ENCODE assay signal across 9 mouse cellular contexts in genomic region chr3:95526622-95527211, GRCm38 (mm10). TPM values are rescaled to one million over a fixed set of nuclear protein-coding genes. Genes with fewer than 3 reads are reported as not detected.
DNase-seq lines count a peak whose midpoint lies in the region; ATAC-seq and TF ChIP-seq lines count a peak whose summit lies in the region.
"Had no signal": no experiment of that assay in that cellular context is flagged by ENCODE, and none has a peak within 500 bp of the region (broad histone marks: within the 10 kb centered on the region; RNA-seq: fewer than 3 reads in every experiment).

Gene Ctss, plus strand, starts transcription at chr3:95526786.

- peak; percentile 16; the same call in 1 of the 2 replicates for TF ChIP-seq POLR2A in bone marrow, adult 2 months (IDR thresholded peaks at IDR 0.05; ENCODE audit: borderline replicate concordance, control insufficient read depth, low read depth, low read length)

- H3K36me3 ChIP-seq in heart, embryonic 13.5 days = no peaks in the 10 kb centered on the region
- H3K36me3 ChIP-seq in heart, embryonic 10.5 days = no peaks in the 10 kb centered on the region
- H3K36me3 ChIP-seq in midbrain, embryonic 14.5 days (ENCODE audit: control insufficient read depth, insufficient read depth, low read length) = no peaks in the 10 kb centered on the region

- no peaks in the 10 kb centered on the region for H3K9me3 ChIP-seq in heart, embryonic 13.5 days
- no peaks in the 10 kb centered on the region for H3K9me3 ChIP-seq in heart, embryonic 10.5 days
- H3K9me3 ChIP-seq in midbrain, embryonic 14.5 days (ENCODE audit: control insufficient read depth, low read length) = no peaks in the 10 kb centered on the region

- no peaks in the 10 kb centered on the region for H3K27me3 ChIP-seq in heart, embryonic 13.5 days (replicated peaks)
- no peaks in the 10 kb centered on the region for H3K27me3 ChIP-seq in heart, embryonic 10.5 days (ENCODE audit: insufficient read depth, poor library complexity, severe bottlenecking)
- H3K27me3 ChIP-seq in midbrain, embryonic 14.5 days (ENCODE audit: control insufficient read depth, insufficient read depth, low read length) = no peaks in the 10 kb centered on the region

- TF ChIP-seq CTCF in bone marrow, adult 2 months (IDR thresholded peaks at IDR 0.05; ENCODE audit: control insufficient read depth, insufficient read depth, low read length) = no peak

- no peak within 1 kb of the TSS for H3K4me3 ChIP-seq in heart, embryonic 13.5 days
- no peak within 1 kb of the TSS for H3K4me3 ChIP-seq in heart, embryonic 10.5 days
- H3K4me3 ChIP-seq in bone marrow, adult 2 months (replicated peaks; ENCODE audit: control insufficient read depth, low read depth, low read length) = peak within 1 kb of the TSS; percentile 70
- no peak within 1 kb of the TSS for H3K4me3 ChIP-seq in midbrain, embryonic 14.5 days (replicated peaks; ENCODE audit: low read depth, low read length)
- H3K4me3 ChIP-seq: myocyte had no signal

- no peak within 1 kb of the TSS for H3K9ac ChIP-seq in heart, embryonic 13.5 days
- no peak within 1 kb of the TSS for H3K9ac ChIP-seq in midbrain, embryonic 14.5 days (replicated peaks; ENCODE audit: low read length)

- 0 out of 2 replicates have a peak, but pooled peaks cover 8% of the 10 kb centered on the region for H3K4me1 ChIP-seq in heart, embryonic 13.5 days
- H3K4me1 ChIP-seq in heart, embryonic 10.5 days = peaks cover 11% of the 10 kb centered on the region; the same call in 1 of the 2 replicates
- peaks cover 7% of the 10 kb centered on the region for H3K4me1 ChIP-seq in bone marrow, adult 2 months (ENCODE audit: control insufficient read depth, insufficient read depth, low read length)
- no peaks in the 10 kb centered on the region for H3K4me1 ChIP-seq in midbrain, embryonic 14.5 days (ENCODE audit: control insufficient read depth, insufficient read depth, low read length)

- no peak for DNase-seq in heart, embryonic 10.5 days (ENCODE audit: low spot score)
- DNase-seq in A20 (ENCODE audit: low read depth, low spot score) = peak; percentile 89
- DNase-seq in layer of hippocampus, adult 8-10 months (ENCODE audit: low spot score in 2 of 2) = no peak
- DNase-seq in midbrain, embryonic 14.5 days = no peak
- no peak for DNase-seq in right cerebral cortex, postnatal 36 days (ENCODE audit: low spot score in 2 of 2)
- no peak for DNase-seq in cerebellum, adult 18-20 months

- no peak within 1 kb of the TSS for H3K4me2 ChIP-seq in heart, embryonic 13.5 days
- no peak within 1 kb of the TSS for H3K4me2 ChIP-seq in midbrain, embryonic 14.5 days (ENCODE audit: low read length)

- no peak for ATAC-seq in heart, embryonic 13.5 days (ENCODE audit: extremely low read depth, insufficient number of reproducible peaks, low FRiP score, low TSS enrichment)
- ATAC-seq in midbrain, embryonic 14.5 days (ENCODE audit: low FRiP score, low TSS enrichment) = no peak

- no peak within 1 kb of the TSS for H3K27ac ChIP-seq in heart, embryonic 13.5 days (replicated peaks)
- no peak within 1 kb of the TSS for H3K27ac ChIP-seq in heart, embryonic 10.5 days
- peak within 1 kb of the TSS; percentile 45 for H3K27ac ChIP-seq in bone marrow, adult 2 months (ENCODE audit: control insufficient read depth, insufficient read depth, low read depth, low read length, poor library complexity)
- no peak within 1 kb of the TSS for H3K27ac ChIP-seq in midbrain, embryonic 14.5 days (replicated peaks; ENCODE audit: low read depth, low read length)

- 82% methylated on average over 8 of the region's 8 CpGs for WGBS in heart, embryonic 13.5 days
- WGBS in heart, embryonic 10.5 days = 85% methylated on average over 8 of the region's 8 CpGs
- WGBS in bone marrow, adult 2 months = 14% methylated on average over 8 of the region's 8 CpGs
- 87% methylated on average over 8 of the region's 8 CpGs for WGBS in midbrain, embryonic 14.5 days

RNA-seq across cellular contexts. Expression of gene Ctss, which starts in this region (rescaled TPM):
- 12.3 and 13.4 TPM in 2 replicates for polyA plus RNA-seq in heart, embryonic 13.5 days (2015; fragmentation: Nextera tagmentation; extraction: Ambion mirVana)
- 0.96 and 1.9 TPM in 2 replicates for polyA plus RNA-seq in heart, embryonic 10.5 days (2016; fragmentation: Nextera tagmentation; extraction: Ambion mirVana)
- 19.5 and 42.3 TPM in 2 replicates for polyA plus RNA-seq in bone marrow, adult 2 months (2011; ENCODE audit: insufficient read depth, insufficient read length, low replicate concordance, missing spikeins)
- 100 to 1,000 TPM in 2 of 4 experiments, 10 to 100 TPM in 2; 61.9 to 591 (median 296) TPM for total RNA-seq in layer of hippocampus, adult 8-10 months (2022)
- polyA plus RNA-seq in midbrain, embryonic 14.5 days (2014; fragmentation: Nextera tagmentation; extraction: Ambion mirVana) = 8.1 and 17.1 TPM in 2 replicates
